Mouse (Mus musculus): ENCODE measurements around the gene Rcn3.
"Not testable (repeated sequence)": the region's sequence is repeated elsewhere in the genome, so short reads cannot be mapped to it uniquely, and the experiment has no call there.

Gene Rcn3

DNA sequence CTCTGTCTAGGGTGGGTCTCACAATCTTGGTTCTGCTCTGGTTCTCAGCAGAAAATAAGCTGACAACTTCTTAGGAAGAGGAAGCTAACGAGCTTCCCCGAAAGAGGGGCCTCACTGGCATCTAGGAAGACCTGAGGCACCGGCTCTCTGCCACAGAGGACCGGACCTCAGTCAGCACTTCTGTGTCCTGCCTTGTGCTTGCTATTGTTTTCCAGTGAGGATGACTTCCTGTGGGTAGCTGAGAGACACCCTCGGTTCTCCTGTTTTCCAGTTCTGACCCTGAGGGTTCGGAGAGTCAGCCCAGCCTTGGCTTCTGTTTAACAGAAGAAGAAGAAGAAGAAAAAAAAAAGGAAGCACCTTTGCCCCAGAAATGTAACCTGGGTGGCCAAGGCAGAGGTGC is 5.5 kb upstream of the Rcn3 start:
- DNase-seq: no peak

DNA sequence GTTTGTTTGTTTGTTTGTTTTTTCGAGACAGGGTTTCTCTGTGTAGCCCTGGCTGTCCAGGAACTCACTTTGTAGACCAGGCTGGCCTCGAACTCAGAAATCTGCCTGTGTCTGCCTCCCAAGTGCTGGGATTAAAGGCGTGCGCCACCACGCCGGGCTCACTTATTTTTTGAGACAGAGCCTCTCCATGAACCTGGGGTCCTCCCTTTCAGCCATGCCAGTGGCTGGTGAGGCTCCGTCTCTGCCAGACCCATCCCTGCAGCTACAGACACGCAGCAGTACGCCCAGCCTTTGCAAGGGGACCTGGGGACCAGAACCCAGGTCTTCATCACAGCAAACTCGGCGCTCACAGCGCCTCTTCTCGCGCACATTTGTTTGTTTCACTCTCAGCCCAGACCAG is 3.9 kb upstream of the Rcn3 start:
- DNase-seq: not testable (repeated sequence)

DNA sequence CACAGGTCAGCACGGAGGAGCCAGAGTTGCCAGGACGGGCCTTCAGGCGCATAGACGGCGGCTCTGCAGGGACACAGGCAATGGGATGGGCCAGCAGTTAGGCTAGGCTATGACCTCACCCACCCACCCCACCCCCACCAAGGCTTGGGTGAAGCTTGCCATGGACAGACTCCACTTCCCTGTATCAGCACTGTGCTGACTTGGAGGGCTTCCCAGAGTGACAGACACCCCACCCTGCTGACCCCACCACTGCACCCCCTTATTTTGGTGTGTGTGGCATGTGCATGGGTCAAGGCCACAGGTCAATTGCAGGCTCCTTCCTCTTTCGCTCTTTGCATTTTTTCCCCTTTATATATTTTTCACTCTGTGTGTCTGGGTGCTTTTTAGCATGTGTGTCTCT is 3.3 kb upstream of the Rcn3 start:
- DNase-seq: no peak

DNA sequence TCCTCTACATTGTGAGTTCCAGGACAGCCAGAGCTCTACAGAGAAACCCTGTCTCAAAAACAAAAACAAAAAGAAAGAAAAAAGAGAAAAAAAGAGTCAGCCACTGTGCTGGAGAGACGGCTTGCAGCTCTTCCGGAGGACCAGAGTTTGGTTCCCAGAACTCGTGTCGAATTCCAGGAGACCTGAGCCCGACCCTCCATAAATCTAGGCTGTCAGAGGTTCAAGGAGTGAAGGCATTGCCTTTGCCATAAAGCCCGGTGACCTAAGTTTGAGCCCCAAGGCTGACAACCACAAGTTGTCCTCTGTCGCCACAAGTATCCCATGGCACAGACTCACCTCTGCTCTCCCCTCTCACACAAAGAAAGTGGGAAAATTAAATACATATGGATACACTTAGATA is 2.1 kb upstream of the Rcn3 start:
- DNase-seq: no peak

DNA sequence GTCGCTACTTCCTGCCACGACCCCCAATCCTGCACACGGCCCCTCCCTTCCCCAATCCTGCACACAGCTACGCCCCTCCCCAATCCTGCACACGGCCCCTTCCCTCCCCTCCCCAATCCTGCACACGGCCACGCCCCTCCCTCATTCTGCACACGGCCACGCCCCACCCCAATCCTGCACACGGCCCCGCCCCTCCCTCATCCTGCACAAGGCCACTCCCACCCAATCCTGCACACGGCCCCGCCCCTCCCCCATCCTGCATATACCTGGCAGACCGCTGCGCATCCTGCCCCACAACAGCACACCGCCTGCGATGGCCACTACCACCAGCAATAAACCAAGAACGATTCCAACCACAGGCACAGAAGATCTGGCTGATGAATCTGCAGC is 1.5 kb upstream of the Rcn3 start:
- no peak for DNase-seq

DNA sequence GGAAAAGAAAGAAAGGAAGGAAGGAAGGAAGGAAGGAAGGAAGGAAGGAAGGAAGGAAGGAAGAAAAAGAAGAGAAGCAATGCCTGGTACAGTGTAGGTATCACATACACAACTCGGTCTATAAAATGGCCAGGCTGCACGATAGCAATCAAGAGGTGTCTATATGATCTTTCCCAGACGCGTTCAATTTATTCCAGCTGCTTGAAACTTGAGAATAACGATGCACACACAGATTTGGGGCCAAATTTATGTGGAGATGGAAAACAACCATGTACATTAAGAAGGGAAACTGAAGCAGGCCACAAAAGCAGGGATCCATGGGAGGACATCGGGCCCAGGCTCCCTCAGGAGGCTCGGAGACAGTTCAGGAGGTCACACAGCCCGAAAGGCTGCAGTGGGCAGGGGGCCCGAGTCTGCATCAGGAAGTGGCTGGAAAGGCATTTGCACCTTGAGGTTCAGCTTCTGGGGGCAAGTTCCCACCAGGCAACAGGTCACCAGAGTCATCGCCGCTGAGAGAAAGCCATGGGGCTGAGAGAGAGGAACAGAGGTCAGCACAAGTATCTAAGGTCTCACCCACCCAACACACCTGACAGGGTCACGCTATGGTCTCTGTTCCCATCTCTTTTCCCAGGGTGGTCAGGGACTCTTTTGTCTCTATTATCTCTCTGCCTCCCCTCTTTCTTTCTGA is 951 bp upstream of the Rcn3 start:
- no peak for DNase-seq

DNA sequence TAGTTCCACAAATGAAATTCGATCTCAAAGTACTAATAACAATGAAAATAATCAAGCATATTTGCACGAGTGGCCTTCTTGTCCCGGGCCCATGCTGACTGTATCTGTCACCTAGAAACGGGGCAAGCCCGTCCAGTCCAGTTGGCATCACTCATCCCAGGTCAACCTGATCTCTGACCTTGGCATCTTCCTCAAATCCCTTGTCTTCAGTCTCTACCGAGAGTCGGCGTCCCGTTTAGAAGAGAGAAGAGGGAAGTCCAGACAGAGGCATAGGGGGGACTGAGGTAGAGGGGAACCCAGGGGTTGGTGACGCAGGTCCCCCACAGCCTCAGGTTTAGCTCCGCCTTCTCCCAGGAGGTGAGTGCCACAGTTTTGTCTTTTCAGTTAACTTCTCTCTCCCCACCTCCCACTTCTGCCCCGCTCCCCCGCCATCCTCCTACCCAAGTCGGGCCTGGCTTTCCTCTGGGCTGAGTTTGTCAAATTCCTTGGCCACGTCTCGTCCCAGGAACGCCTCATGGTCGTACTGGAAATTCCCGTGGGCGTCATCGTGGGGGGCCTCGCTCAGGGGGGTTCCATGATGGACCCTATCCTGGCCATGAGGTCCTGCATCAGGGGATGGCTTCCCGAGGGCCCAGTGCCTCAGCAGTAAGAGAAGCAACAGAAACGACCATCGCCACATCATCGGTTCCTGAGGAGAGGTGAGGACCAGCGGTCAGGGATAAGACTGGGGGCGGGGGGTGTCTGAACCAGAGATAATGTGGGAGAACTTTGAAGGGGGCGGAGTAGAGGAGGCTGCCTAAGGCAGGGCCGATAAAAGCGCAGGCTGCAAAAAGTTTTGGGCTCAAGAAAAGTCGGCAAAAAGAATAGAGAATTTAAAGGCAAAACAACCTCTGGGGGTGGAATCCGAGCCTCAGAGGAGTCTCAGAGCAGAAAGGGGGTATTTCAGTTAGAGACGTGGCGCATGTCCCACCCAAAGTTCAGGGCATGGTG is 725 bp downstream of the Rcn3 start:
- no peak for DNase-seq

DNA sequence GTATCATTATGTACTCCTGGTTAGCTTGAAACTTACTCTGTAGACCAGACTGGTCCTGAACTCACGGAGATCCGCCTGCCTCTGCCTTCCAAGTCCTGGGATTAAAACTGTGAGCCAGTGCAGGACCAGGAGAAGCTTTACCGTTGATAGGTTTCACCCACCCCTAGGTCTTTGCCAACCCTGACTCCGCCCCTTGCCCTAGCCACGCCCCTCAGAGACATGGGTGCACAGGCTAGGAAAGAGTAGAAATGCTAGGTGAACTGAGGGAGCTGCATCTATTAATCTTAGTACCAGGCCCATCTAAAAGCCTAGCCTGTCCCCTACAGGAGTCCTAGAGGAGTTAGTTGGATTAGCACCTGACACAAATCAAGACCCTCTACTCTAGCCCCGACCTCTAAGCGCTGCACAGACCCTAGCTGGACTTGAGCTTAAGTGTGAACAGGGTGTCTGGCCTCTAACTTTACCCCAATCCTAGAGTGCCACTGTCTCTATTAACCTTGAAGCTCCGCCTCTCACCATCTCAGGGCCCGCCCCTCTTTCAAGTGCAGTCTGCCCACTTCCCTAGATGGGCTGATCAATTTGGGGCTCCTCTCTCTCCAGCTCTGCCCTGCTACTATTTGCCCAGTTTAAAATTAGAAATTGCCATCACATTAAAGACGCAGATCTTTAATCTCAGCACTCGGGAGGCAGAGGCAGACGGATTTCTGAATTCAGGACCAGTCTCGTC is 1.6 kb downstream of the Rcn3 start:
- no peak for DNase-seq

DNA sequence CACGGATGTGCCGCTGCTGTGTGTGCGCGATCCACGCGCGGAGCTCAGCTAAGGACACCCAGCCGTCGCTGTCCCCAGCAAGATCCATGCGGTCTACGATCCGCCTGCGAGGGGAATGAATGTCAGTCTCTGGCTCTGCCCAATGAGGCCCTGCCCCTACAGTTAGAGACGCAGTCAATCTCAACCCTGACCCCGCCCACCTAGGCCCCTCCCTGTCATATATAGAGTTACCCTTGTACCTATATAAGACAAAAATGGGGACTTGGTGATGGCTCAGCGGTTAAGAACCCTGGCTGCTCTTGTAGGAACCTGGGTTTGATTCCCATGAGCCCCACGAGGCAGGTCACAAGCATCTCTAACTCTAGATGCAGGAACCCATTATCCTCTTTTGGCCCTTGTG is 3.4 kb downstream of the Rcn3 start:
- DNase-seq: no peak

DNA sequence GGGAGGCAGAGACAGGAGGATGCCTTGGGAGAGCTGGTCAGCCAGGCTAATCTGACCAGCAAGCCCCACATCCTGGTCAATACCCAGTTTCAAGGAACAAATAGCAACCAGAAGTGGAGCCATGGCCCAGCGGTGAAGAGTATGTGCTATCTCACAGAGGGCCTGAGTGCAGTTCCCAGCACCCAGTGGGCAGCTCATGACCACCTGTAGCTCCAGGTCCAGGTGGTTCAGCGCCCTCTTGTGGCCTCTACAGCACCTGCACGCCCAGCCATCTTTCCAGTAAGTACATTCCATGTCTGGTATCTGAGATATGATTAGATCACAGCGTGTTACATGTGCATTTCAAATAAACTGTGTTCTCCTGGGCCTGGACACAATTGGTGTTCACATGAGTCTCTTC is 5.9 kb downstream of the Rcn3 start:
- no peak for DNase-seq

DNA sequence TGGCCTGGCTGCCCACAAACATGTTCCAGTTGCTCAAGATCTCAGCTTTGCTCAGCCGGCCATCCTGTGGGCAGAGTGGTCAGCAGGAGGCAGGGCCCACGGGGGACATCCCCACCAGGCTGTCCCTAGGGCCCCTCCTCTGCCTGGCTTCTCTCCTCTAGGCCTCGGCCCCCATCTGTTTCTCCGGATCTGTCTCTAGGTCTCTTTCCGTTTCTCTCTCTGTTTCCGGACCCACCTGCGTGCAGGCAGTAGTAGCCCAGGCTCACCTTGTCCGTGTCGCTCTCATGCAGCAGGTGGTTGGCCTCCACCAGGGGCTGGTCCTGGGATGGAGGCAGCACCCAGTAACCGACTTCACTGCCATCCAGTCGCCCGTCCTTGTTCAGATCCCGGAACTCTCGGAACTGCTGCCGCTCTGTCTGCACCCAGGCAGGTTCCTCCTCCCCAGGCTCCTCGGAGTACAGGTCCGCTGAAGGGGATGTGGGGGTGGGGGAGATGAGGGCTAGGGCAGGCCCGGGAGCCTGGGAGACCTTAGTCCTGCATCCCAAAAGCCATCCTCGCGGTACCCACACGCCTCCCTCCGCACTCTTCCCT is 8.6 kb downstream of the Rcn3 start:
- DNase-seq: no peak

DNA sequence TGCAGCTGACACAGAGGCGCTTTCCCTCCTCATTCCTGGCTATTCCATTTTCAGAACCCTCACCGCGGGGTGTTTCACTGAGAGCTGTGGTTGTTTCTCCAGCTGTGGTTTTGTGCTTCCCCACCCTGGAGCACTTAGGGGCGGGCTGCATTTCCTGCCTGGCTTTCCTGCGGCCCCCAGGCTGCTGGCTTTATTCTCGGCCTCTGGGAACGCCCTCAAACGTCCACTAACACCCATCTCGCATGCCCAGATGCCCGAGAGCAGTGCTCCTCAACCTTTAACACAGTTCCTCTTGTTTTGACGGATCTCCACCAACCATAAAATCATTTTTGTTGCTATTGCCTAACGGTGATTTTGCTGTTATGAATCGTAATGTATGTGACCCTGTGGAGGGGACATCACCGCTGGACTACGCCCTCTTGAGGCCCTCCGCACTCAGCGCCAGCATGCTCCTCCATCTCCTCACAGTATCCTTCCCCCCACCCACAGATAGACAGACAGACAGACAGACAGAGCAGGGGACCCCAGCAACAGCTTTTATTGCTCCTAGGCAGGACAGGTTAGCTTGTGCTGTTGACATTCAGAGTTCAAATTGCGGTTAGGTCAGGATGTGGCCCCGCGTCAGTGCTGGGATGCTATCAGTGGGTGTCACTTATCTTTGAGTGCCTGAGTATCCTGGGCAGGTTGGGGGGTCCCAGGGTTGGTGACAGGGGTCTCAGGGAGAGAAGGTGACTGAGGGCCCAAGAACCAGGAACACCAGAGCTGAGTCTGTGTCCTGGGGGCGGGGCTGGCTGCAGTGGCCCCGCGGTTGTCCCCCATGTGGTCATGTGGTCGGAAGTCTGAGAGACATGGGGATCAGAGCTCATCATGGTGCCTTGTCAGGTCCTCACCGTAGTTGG is 9.4 kb downstream of the Rcn3 start:
- DNase-seq: no peak

DNA sequence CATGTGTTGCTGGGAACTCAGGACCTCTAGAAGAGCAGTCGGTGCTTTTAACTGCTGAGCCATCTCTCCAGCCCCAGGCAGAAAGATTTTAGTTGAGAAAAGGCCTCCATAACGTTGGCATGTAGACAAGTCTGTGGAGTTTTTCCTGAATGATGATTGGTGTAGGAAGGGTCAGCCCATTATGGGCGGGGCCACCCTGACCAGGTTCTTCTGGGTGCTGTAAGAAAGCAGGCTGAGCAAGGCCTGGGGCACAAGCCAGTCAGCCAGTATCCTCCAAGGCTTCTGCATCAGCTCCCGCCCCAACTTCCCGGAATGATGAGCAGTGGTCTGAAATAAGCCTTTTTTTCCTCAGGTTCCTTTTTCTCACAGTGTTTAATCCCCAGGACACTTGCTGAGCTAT is 11.0 kb downstream of the Rcn3 start:
- no peak for DNase-seq

DNA sequence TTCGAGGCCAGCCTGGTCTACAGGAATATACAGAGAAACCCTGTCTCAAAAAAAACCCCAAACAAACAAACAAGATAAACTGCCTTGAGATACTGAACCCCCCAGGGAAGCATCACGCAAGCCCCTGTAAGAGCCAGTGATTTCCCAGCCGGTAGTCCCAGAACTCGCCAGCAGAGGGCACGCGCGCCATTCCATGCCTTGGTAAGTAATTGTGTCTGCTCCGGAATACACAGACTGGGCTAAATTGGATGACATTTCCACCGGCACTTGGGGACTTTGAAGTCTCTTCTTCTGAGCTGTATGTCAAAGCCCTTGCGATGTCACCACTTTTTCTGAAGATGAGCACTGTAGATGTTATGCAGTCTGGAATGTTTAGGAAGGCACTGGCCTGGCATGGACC is 12.2 kb downstream of the Rcn3 start:
- DNase-seq: peak; percentile 97

DNA sequence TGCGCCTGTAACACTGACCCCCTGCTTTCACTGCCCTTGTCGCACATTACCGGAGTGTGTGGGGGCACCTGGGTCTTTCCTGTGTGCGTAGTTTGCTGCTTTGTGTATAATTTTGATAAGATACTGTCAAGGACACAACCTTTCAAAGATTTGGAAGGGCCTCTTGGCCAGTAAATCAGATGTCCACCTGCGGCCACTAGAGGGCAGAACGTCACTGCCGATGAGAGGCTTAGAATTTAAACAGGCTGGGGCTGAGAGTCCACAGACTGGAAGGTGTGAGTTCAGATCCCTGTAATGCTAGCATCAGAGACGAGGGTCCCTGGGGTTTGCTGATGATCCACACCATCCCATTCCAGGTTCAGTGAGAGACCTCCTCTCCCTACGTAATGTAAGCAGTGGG is 13.5 kb downstream of the Rcn3 start:
- DNase-seq: peak; percentile 74

DNA sequence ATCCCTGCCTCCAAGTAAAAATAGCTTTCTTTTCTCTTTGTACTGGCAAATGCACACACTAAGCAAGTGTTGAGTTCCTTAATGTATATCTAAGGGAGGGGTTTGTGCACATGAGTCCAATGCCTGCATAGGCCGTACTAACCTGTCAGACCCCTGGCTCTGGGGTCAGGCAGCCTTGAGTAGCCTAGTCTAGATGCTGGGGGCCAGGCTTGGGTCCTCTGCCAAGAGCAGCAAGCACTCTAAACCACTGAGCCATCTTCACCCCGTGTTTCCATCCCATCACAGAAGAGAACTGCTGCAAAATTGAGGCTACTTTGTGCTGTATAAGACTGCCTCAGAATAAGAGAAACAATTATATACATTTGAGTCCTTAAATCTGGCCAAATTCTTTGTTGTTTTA is 14.2 kb downstream of the Rcn3 start:
- no peak for DNase-seq

DNA sequence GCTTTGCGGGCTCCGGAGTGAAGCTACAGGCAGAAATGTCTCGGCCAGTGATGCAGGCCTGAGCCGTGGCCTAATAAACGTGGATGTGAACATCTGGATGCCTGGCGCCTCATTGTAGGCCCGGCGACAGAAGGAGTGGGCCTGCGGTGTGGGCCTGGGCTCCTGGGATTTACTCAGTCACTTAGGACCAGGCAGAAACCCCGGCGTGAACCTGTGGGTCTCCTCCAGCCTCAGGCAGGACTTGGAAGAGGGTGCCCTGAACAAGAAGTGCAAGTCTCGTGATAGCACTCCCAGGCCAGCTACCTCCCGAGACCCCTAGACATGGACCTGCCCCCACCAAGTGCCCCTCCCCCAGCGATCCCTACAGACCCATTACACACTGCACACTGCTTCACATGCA is 14.7 kb downstream of the Rcn3 start:
- DNase-seq: no peak

DNA sequence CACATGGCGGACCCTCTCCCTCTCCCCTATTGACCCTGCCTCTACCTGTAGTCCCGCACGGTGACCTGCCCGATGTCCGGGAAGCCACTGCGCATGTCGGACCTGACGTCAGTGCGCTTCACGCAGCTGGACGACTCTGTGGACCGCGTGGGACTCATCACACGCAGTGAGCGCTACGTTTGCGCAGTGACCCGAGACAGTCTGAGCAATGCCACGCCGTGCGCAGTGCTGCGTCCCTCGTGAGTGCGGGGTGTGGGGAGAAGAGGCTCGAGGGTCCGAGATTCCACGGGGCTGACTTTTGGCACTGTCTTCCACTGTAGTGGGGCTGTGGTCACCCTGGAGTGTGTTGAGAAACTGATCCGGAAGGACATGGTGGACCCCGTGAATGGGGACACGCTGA is 15.5 kb downstream of the Rcn3 start:
- no peak for DNase-seq

DNA sequence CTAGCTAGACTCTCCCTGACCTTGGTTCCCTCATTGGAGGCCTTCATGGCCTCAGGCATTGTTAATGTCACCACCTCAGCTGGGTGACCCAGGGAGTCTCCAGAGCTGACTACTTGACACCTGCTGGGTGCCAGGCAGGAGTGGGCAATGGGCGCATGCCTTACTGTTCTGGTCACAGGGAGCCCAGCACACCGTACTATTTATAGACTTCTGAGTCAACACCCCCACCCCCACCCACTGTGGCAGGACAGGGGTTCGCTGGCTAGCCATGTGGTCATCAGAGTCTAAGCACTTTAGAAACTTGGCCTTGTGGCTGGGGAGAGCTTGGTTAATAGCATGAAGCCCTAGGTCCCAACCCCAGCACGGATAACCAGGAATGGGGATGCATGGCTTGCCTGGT is 16.6 kb downstream of the Rcn3 start:
- no peak for DNase-seq

DNA sequence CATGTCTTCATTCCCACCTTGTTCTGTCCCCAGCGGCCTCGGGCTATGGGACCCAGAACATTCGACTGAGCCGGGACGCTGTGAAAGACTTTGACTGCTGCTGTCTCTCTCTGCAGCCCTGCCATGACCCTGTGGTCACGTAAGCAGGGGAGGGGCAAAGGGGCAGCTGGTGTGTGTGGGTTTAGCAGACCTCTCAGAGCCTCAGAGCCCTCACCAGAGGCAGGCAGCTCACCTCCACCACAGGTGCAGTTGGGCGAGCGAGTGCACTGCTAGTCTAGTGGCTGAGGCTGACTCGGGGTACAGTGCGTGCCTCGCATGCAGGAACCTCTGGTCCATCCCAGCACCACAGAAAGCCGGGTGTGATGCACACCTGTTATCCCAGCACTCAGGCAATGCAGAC is 18.1 kb downstream of the Rcn3 start:
- no peak for DNase-seq

DNA sequence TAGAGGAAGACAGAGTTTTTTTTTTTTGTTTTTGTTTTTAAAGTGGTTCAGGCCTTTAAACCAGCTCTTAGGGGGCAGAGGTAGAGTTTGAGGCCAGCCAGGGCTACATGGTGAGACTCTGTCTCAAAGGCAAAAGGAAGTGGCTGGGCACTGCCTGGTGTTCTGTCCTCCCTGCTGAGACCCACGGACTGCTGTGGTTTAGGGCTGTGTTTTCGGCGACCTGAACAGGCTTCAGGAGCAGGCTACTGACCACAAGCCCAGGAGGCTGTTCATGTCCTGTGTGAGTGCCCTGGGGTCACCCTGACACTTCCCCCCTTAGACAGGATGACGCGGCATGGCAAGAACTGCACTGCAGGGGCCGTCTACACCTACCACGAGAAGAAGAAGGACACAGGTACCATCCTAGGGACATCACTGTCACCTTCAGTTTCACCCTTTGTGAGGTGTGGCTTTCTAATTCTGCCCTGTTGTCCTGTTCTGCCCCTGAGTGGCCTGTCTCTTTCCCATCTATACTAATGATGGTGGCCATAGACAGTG is 18.8 kb downstream of the Rcn3 start:
- no peak for DNase-seq

DNA sequence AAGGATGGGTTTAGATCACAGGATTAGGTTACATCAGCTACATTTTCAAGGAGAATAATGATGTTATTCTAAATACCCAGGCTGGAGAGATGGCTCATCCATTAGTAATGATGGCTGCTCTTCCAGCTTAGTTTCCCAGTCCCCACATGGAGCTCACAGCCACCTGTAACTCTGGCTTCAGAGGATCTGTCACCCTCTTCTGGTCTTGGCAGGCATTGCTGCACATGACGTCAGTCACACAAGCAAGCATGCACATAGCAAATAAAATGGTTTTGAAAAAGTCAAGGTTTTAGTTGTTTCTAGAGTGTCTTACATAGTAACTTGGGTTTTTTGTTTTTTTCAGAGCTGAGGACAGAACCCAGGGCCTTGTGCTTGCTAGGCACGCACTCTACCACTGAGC is 19.8 kb downstream of the Rcn3 start:
- no peak for DNase-seq

Data from right cerebral cortex, postnatal 4 days (tissue).